Mouse (Mus musculus): ENCODE measurements at regions not wholly inside any gene's neighbourhood (a gene's known extent, or its start where the extent isn't known, plus 50 kb on each side); places are given as distances from the start of the nearest gene placed in this dataset.

DNA sequence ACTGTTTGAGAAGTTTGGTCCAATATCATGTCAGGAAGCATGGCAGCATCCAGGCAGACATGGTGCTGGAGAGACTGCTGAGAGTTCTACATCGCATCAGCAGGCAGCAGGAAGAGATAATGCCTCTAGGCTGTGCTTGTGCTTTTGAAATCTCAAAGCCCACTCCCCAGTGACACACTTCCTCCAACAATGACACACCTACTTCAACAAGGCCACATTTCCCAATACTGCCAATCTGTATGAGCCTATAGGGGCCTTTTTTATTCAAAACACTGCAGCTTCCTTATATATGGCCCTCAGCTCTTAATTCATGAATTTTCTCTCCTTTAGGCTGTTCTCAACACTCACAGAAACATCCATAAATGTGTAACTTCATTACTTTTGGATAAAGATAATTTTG lies 97.4 kb upstream of the Inhba start:
- peak; percentile 72 for ATAC-seq (ENCODE audit: poor library complexity, severe bottlenecking)

DNA sequence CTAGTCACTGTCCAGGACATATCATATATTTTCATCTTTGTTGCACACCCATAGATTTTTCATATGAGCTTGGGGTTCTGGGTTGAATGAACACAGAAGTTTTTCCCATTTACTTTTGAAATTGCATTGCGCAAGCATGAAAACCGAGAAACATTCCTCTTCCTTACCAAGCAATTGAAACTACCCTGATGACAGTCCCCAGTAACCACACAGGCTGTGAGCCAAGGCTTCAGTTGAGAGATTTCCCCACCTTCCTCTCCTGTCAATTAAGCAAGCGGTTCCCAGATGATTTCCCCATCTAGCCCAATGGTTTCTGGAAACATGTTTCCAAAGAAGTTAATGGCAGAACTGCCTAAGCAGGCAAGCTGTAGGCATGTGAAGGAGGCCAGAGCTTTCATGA lies 81.8 kb upstream of the Inhba start:
- peak; percentile 85 for ATAC-seq (ENCODE audit: poor library complexity, severe bottlenecking)

GRCm38 (mm10) chr13:15931553-15932162 lies 80.0 kb upstream of the Inhba start:
- peak; percentile 81 for ATAC-seq (ENCODE audit: poor library complexity, severe bottlenecking)

DNA sequence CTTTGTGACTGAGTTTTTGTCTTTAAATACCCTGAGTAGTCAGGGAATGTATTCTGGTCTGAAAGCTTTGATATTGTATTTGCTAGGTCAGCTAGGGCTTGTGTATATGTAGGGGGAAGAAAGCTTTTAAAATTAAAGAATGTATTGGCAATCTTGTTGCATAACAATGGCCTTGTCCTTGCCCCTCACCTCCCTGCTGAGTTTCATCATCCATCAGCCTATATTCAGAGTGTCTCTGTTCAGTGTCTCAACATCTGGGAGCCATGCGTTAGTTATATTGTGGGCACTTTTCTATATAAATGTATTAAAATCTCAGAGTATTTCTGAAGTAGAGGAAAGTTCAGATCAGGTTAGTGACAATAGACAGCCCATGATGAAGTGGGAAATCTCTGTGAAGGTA lies 76.0 kb upstream of the Inhba start:
- ATAC-seq (ENCODE audit: poor library complexity, severe bottlenecking): peak; percentile 30

- peak; percentile 79 for ATAC-seq (ENCODE audit: poor library complexity, severe bottlenecking)
Measured at GRCm38 (mm10) chr13:15936109-15936508, 75.5 kb upstream of the Inhba start.

DNA sequence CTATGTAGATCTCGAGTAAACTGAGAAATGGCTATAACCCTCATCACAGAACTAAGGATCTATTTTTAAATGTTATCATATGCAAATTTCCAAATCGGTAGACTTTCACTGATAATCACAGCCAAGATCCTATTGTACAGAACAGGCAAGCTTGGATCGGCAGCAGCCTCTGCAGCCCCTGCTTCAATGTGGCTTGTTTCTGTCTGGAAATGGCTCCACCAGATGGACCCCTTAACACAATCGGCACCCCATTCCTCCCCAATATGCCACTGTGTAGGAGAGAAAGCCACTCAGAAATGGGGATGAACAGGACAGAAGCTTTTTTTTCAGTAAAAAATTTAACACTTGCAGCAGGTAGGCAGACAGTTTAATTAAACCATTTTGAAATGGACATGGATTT lies 61.5 kb upstream of the Inhba start:
- ATAC-seq (ENCODE audit: poor library complexity, severe bottlenecking): no peak

DNA sequence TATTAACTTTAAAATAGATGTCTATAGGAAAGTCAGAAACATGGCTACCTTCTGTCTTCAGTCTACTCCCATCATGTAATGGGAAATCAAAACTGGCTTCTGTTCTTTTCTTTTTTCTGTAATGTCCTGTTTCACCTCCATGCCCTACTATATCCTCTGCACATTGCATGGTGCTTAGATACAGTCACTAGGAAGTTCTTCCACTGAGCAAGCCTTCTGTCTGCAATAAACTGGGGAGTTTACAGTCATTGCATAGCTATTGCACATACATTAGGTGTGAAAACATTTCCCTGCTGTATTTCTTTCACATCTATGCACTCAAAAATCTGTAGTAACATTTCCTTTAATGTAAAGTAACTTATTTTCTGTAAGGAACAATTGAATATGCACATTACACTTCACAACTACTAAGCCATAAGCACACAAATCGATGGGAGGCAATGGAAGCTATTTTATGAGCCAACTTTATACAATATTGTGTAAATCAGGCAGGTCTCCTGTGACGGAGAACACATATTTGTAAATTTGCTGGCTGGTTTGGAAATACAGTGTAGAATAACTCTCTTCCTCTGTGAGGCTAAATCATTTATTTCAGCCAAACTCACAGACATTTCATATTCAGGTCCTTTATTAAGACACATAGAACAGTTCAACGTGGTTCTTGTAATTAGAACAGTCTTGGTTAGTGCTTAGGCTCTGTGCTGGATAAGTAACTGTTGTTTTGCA lies 60.6 kb upstream of the Inhba start:
- peak; percentile 90 for ATAC-seq (ENCODE audit: poor library complexity, severe bottlenecking)

Measured in megakaryocyte, adult 5-6 weeks (primary cell).